Mouse (Mus musculus) liver, embryonic 12.5 days (tissue): ENCODE results near the gene 1600002K03Rik. TPM values are rescaled to one million over a fixed set of nuclear protein-coding genes. Genes with fewer than 3 reads are reported as not detected.
A peak's percentile ranks its signal among the peaks of the same experiment; 100 is the strongest.

ENCODE experiments used
- ATAC-seq: fragments of 200-750 bp; cut with Nextera tagmentation; 2 replicates; pipeline ENCODE4 v1.8.0; 2017; ENCODE audit warnings: moderate number of reproducible peaks, mild to moderate bottlenecking, moderate library complexity
- H3K27ac ChIP-seq: fragments of 300-500 bp; sonication (generic); 2 replicates; pipeline ENCODE4 v1.5.1; 2016; ENCODE audit warnings: mild to moderate bottlenecking
- H3K27me3 ChIP-seq: fragments of 300-500 bp; sonication (generic); replicated peaks from 2 replicates; pipeline ENCODE4 v1.6.1; 2016; ENCODE audit warnings: mild to moderate bottlenecking, moderate library complexity
- H3K36me3 ChIP-seq: fragments of 300-500 bp; sonication (generic); 2 replicates; pipeline ENCODE4 v1.6.1; 2016; ENCODE audit warnings: mild to moderate bottlenecking, moderate library complexity
- H3K4me1 ChIP-seq: fragments of 300-500 bp; sonication (generic); 2 replicates; pipeline ENCODE4 v1.6.1; 2016
- H3K4me2 ChIP-seq: fragments of 300-500 bp; sonication (generic); 2 replicates; pipeline ENCODE4 v1.6.1; 2016; ENCODE audit warnings: mild to moderate bottlenecking, moderate library complexity
- H3K4me3 ChIP-seq: fragments of 300-500 bp; sonication (generic); 2 replicates; pipeline ENCODE4 v1.5.1; 2016; ENCODE audit warnings: mild to moderate bottlenecking, moderate library complexity
- H3K9ac ChIP-seq: fragments of 300-500 bp; sonication (generic); 2 replicates; pipeline ENCODE4 v1.6.1; 2016; ENCODE audit warnings: mild to moderate bottlenecking, moderate library complexity
- H3K9me3 ChIP-seq: fragments of 300-500 bp; sonication (generic); replicated peaks from 2 replicates; pipeline ENCODE4 v1.6.1; 2016; ENCODE audit warnings: mild to moderate bottlenecking, moderate library complexity
- WGBS: fragments of 180-500 bp; shearing (Covaris S2); methylation state at CpG from one replicate; pipeline ENCODE4 v1.1.7; 2016; ENCODE audit not compliant: insufficient replicate concordance; 5-methylcytosine and 5-hydroxymethylcytosine counted together
- polyA plus RNA-seq: library from polyadenylated mRNA; unstranded; fragments of >200 nt; fragmentation: Nextera tagmentation; extraction: Ambion mirVana; gene quantifications from 2 replicates; pipeline ENCODE4 v1.2.1, GENCODE M21; 2016

Gene 1600002K03Rik
- polyA plus RNA-seq, 1 experiment from 2014 or later, result 16.4 TPM

DNA sequence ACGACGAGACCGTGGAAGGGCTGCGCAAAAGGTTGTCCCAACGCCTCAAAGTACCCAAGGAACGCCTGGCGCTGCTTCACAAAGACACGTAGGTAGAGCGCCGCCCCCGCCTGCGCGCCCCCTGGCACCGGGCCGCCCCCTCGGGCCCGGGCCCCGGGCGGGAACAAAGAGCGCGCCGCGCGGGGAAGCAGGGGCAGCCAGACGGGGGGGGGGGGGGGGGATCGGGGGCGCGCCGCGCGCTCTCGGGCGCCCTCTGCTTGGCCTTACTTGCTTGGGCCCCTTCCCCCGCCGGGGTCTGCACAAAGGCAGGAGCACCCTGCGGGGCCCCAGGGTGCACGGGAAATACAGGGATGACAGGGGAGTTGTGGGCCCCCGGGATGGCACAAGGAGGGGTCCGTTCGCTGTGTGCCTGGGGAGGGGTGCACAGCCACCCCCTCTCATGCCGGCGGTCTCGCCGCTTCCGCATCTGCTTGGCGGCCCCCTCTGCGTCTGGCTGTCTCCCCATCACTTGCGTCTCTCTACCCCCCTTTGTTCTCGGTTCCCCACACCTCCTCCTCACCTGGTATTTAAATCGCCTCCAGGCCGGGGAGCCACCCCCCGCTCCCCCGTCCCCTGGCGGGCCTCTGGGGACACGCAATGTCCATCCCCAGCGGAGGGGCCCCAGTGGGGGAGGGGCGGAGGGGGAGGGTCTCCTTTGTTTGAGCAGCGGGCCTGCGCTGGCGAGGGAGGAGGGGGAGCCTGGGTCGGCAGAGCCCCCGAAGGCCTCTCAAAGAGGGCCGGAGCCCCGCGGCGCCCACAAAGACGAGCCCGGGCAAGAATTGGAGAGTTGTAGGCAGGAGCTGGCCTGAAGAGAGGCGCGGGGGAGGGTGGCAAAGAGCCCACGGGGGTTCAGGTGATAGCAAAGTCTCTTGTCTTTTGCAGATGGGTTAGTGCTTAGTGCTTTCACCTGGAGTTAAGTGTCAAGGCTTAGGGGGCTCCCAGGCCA lies 22.2 kb upstream of the 1600002K03Rik start:
- no peaks in the 10 kb centered on the region for H3K9me3 ChIP-seq
- no peak for ATAC-seq
- WGBS, result under 1% methylated on average over 61 of the region's 71 CpGs
- peak overlapping the region; percentile 91 for H3K9ac ChIP-seq
- H3K4me3 ChIP-seq, result peak overlapping the region; percentile 85
- H3K36me3 ChIP-seq, result peaks cover 73% of the 10 kb centered on the region
- no peaks in the 10 kb centered on the region for H3K27me3 ChIP-seq
- peak overlapping the region; percentile 98 for H3K4me2 ChIP-seq
- H3K27ac ChIP-seq, result peak overlapping the region; percentile 98
- peaks cover 87% of the 10 kb centered on the region for H3K4me1 ChIP-seq

DNA sequence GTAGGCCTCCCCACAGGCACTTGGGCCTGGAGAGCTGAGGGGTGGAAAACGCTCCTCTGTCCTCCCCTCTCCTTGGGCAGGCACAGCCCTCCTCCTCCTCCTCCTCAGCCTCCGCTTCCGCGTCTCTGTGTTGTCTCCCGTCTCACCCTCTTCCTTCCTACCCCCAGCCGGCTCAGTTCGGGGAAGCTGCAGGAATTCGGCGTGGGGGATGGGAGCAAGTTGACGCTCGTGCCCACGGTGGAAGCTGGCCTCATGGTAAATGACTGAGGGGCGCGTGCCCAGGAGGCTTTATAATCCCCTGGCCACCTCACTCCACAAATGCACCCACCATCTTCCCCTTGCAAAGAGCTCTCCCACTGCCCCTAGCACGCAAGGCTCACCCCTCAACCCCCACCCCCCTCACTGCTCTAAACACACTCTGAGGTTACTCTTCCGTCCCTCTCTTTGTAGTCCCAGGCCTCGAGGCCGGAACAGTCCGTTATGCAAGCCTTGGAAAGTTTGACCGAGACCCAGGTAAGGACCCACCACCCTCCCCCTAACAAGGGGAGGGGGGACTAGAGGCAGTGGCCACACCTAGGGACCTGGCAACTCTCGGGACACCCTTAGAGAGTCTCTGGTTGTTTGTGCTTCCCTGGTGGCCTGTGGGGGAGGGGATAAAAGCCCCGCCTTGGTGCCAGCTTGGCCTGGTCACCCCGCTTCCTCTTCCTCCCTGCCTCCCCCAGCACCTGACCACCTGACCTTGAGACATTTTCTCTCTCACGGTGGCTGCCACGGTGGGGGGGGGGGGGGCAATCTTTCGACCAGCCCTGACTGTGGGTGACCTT lies 21.3 kb upstream of the 1600002K03Rik start:
- WGBS, result 5% methylated on average over 24 of the region's 26 CpGs
- no peaks in the 10 kb centered on the region for H3K9me3 ChIP-seq
- peak overlapping the region; percentile 98 for H3K4me2 ChIP-seq
- peak overlapping the region; percentile 85 for H3K4me3 ChIP-seq
- H3K9ac ChIP-seq, result peak overlapping the region; percentile 91
- peaks cover 87% of the 10 kb centered on the region for H3K4me1 ChIP-seq
- H3K27ac ChIP-seq, result peak overlapping the region; percentile 98
- H3K36me3 ChIP-seq, result peaks cover 74% of the 10 kb centered on the region
- ATAC-seq, result no peak
- no peaks in the 10 kb centered on the region for H3K27me3 ChIP-seq

DNA sequence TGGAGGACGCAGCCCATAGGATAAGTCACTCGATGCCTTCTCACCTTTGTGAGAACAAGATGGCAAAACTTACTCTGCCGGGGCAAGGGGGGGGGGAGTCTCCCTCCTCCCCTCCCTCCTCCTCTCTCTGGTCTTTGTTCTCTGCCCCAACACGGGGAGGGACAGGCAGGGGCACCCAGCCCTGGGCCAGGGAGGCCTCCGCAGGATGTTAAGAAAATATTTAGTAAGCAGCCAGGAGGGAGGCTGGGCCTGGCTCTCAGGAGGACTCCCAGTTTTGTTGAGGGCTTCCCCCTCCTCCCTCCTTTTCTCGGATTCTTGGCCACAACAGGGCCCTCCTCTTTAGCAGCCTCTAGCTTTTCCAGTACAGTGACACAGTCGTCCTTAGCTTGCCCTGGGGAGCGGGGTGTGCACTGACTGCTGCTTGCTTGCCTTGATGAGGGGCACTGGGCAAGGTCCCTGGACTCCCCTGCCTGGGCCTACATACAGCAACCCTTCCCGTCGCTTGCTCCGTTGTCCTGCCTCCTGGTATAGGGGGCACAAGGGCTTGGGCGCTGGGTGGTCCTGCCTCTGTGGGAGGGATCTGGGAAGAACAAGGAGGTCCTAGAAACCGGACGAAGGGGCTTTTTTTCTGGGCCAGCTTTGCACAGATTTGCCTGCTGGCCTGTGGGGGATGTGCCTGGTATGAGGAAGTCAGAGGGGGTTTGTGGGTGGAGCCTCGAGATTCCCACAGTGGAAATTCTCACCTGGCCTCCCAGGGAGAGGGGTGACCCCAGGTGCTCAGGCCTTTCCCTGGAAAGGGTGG lies 20.5 kb upstream of the 1600002K03Rik start:
- Histone ChIP-seq H3K27ac (peak overlapping the region; percentile 98), H3K27me3 (no peaks in the 10 kb centered on the region), H3K4me2 (peak overlapping the region; percentile 98), H3K9me3 (no peaks in the 10 kb centered on the region), H3K36me3 (peaks cover 76% of the 10 kb centered on the region), H3K9ac (peak overlapping the region; percentile 91), H3K4me1 (peaks cover 87% of the 10 kb centered on the region), H3K4me3 (peak overlapping the region; percentile 85)
- no peak for ATAC-seq
- 35% methylated on average over 15 of the region's 15 CpGs for WGBS

DNA sequence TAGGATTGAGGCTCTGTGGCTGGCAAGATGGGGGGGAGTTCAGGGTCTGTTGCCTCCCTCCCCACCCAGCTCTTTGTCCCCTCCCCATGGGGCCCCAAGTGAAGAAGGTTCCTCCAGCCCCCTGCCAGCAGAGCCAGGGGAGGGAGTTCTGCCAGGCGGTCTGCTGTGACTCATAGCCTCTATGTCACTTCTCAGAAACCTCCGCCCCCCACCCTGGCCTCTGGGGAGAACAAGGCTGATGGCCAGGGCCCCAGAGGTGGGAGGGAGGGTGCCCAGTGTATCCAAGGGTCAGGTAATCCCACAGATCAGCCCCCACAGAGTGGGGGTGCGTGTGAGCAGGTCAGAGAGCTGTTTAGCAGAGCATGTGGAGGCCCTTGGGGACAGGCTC lies 19.9 kb upstream of the 1600002K03Rik start:
- ATAC-seq, result no peak
- peak overlapping the region; percentile 98 for H3K4me2 ChIP-seq
- H3K27me3 ChIP-seq, result no peaks in the 10 kb centered on the region
- H3K4me3 ChIP-seq, result peak overlapping the region; percentile 85
- H3K9ac ChIP-seq, result peak overlapping the region; percentile 91
- WGBS, result 52% methylated on average over 3 of the region's 3 CpGs
- peak overlapping the region; percentile 98 for H3K27ac ChIP-seq
- peaks cover 87% of the 10 kb centered on the region for H3K4me1 ChIP-seq
- no peaks in the 10 kb centered on the region for H3K9me3 ChIP-seq
- peaks cover 80% of the 10 kb centered on the region for H3K36me3 ChIP-seq

DNA sequence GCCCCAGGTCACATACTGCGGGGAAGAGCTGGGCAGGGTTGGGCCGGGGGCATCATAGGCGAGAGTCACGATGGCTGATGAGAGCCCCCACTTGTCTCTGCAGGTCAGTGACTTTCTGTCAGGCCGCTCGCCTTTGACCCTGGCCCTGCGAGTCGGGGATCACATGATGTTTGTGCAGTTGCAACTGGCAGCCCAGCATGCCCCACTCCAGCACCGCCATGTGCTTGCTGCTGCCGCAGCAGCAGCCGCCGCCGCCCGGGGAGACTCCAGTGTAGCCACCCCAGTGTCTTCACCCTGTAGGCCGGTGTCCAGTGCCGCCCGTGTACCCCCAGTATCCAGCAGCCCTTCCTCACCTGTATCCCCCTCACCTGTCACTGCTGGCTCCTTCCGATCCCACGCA lies 19.0 kb upstream of the 1600002K03Rik start:
- H3K27me3 ChIP-seq, result no peaks in the 10 kb centered on the region
- H3K4me1 ChIP-seq, result peaks cover 91% of the 10 kb centered on the region
- peak overlapping the region; percentile 98 for H3K4me2 ChIP-seq
- H3K4me3 ChIP-seq, result no peak overlapping the region
- peak overlapping the region; percentile 98 for H3K27ac ChIP-seq
- WGBS, result 82% methylated on average over 19 of the region's 19 CpGs
- no peak overlapping the region for H3K9ac ChIP-seq
- no peaks in the 10 kb centered on the region for H3K9me3 ChIP-seq
- H3K36me3 ChIP-seq, result peaks cover 80% of the 10 kb centered on the region
- no peak for ATAC-seq

DNA sequence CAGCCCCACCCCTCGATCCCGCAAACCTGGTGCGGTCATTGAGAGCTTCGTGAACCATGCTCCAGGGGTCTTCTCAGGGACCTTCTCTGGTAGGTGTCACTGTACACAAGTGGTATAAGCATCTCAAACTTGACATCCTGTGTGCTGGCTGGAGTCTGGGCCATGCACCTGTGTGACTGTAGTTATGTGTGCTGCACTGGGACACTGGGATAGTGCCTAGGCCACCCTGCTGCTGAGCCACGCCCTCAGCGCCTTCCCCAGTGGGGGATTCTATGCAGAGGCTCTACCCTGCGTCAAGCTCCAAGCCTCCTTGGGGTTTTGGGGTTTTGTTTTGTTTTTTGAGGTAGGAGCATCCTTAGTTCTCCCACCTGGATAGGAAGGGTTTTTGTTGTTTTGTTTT lies 18.4 kb upstream of the 1600002K03Rik start:
- H3K9ac ChIP-seq, result no peak overlapping the region
- no peaks in the 10 kb centered on the region for H3K27me3 ChIP-seq
- peaks cover 98% of the 10 kb centered on the region for H3K4me1 ChIP-seq
- no peak overlapping the region for H3K4me3 ChIP-seq
- 84% methylated on average over 7 of the region's 7 CpGs for WGBS
- H3K4me2 ChIP-seq, result 0 out of 2 replicates have a peak overlapping the region, but pooled peaks have one; percentile 98
- H3K36me3 ChIP-seq, result peaks cover 80% of the 10 kb centered on the region
- peak overlapping the region; percentile 98; the same call in 1 of the 2 replicates for H3K27ac ChIP-seq
- no peak for ATAC-seq
- H3K9me3 ChIP-seq, result no peaks in the 10 kb centered on the region

DNA sequence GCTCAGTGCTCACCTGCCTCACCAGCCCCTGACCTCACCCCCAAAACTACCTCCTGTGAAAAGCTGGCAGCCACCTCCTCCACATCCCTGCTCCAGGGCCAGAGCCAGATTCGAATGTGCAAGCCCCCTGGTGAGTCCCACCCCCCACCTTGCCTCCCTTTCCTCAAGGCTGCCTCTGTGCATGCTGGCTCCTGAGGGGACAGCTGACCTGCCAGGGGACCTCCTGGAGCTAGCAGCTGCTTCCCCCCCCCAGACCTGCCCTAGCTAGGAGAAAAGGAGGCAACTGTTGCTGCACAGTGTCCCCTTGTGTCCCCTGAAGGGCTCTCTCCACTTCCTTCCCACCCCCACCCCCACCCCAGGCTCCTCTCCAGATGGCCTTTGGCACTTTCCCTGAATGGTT lies 17.5 kb upstream of the 1600002K03Rik start:
- WGBS, result 94% methylated on average over 1 of the region's 1 CpGs
- Histone ChIP-seq H3K9ac (0 out of 2 replicates have a peak overlapping the region, but pooled peaks have one; percentile 19), H3K27ac (peak overlapping the region; percentile 98), H3K27me3 (no peaks in the 10 kb centered on the region), H3K4me1 (peaks cover 97% of the 10 kb centered on the region), H3K9me3 (no peaks in the 10 kb centered on the region), H3K4me2 (no peak overlapping the region), H3K4me3 (no peak overlapping the region), H3K36me3 (peaks cover 74% of the 10 kb centered on the region)
- no peak for ATAC-seq

DNA sequence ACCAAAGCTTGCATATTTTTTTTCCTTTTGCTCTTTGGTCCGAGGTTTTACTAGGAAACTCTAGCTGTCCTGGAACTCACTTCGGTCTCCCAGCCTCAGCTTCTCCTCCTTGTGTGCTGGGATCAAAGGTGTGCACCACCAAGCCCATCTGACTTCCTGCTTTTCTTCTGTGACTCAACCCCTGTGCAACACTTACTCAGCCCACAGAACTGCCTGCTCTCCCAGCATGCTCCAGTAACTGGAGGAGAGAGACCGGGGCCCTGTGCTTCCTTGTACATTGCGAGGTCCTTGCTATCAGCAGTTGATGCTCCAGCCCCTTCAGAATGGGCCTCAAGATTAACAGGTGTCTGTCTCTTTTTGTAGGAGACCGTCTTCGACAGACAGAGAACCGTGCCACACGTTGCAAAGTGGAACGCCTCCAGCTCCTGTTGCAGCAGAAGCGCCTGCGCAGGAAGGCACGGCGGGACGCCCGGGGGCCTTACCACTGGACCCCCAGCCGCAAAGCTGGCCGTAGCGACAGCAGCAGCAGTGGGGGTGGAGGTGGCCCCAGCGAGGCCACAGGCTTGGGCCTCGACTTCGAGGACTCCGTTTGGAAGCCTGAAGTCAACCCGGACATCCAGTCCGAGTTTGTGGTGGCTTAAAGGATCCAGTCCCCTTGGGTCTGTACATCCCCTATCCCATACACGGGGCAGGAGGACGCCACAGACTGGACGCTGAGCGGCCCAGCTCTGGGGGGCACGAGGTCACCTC lies 16.6 kb upstream of the 1600002K03Rik start:
- peak overlapping the region; percentile 98 for H3K27ac ChIP-seq
- H3K4me3 ChIP-seq, result no peak overlapping the region
- H3K36me3 ChIP-seq, result peaks cover 65% of the 10 kb centered on the region
- H3K9ac ChIP-seq, result no peak overlapping the region
- no peak overlapping the region for H3K4me2 ChIP-seq
- ATAC-seq, result no peak
- H3K27me3 ChIP-seq, result no peaks in the 10 kb centered on the region
- no peaks in the 10 kb centered on the region for H3K9me3 ChIP-seq
- 78% methylated on average over 29 of the region's 29 CpGs for WGBS
- peaks cover 97% of the 10 kb centered on the region for H3K4me1 ChIP-seq

DNA sequence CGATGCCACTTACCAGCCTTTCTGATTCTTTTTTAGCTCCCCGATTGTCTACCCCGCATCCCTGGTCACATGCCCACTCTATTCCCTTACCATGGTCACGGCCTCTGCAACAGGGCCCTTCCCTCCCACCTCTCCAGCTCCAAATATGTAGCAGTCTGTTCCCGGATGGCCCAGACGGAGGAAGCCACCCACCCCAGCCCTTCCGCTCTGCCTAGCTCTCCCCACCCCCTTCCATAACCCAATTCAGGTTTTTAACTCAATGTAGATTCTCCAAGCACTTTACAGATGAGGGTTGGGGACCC lies 16.0 kb upstream of the 1600002K03Rik start:
- Histone ChIP-seq H3K9me3 (no peaks in the 10 kb centered on the region), H3K9ac (no peak overlapping the region), H3K4me2 (no peak overlapping the region), H3K4me1 (peaks cover 97% of the 10 kb centered on the region), H3K27me3 (no peaks in the 10 kb centered on the region), H3K27ac (peak overlapping the region; percentile 98), H3K36me3 (peaks cover 60% of the 10 kb centered on the region), H3K4me3 (no peak overlapping the region)
- WGBS, result 81% methylated on average over 7 of the region's 7 CpGs
- ATAC-seq, result no peak

DNA sequence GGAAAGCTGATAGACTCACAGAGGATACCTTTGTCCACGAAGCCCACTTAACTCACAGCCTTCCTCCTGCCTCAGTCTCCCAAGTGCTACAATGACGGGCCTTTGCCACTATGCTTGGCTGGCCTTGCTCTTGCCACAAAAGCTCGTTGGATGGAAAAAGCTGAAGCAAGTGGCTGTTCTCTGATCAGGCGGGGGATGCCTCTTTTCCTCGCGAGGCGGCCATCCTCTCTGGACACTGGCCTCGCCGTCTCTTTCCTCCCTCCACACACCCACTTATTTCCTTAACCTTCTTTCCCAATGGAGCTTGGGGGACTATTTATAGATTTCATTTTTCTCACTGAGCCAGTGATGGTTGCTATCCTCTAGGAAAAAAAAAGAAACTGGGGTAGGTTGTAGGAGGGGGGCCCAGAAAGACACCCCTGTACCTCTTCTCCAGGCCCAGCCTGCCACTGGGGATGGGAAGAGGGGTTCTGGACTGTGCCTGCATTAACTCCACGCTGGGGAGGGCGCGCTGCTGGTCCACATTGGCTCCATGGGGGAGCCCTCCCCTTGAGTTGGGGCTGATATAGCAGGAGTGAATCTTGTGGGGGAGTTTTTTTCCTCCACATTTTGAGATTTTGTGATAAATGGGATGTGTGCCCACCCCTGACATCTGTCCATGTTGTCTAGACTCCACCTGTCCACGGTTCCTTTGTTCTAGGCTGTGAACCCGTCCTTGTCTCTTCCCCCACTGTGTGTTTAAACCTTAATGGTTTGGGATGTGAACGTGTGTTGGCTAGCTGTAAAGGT lies 15.4 kb upstream of the 1600002K03Rik start:
- no peaks in the 10 kb centered on the region for H3K27me3 ChIP-seq
- no peak for ATAC-seq
- no peaks in the 10 kb centered on the region for H3K9me3 ChIP-seq
- H3K27ac ChIP-seq, result peak overlapping the region; percentile 98
- H3K36me3 ChIP-seq, result peaks cover 53% of the 10 kb centered on the region
- H3K9ac ChIP-seq, result no peak overlapping the region
- H3K4me2 ChIP-seq, result 0 out of 2 replicates have a peak overlapping the region, but pooled peaks have one; percentile 96
- WGBS, result 67% methylated on average over 15 of the region's 15 CpGs
- peaks cover 97% of the 10 kb centered on the region for H3K4me1 ChIP-seq
- no peak overlapping the region for H3K4me3 ChIP-seq
